Mouse (Mus musculus): Measurements from ENCODE around the gene Olfr15. TPM values are rescaled to one million over a fixed set of nuclear protein-coding genes. Genes with fewer than 3 reads are reported as not detected.

The Olfr15 gene
- total RNA-seq, 2 experiments from 2014 or later: not detected

DNA sequence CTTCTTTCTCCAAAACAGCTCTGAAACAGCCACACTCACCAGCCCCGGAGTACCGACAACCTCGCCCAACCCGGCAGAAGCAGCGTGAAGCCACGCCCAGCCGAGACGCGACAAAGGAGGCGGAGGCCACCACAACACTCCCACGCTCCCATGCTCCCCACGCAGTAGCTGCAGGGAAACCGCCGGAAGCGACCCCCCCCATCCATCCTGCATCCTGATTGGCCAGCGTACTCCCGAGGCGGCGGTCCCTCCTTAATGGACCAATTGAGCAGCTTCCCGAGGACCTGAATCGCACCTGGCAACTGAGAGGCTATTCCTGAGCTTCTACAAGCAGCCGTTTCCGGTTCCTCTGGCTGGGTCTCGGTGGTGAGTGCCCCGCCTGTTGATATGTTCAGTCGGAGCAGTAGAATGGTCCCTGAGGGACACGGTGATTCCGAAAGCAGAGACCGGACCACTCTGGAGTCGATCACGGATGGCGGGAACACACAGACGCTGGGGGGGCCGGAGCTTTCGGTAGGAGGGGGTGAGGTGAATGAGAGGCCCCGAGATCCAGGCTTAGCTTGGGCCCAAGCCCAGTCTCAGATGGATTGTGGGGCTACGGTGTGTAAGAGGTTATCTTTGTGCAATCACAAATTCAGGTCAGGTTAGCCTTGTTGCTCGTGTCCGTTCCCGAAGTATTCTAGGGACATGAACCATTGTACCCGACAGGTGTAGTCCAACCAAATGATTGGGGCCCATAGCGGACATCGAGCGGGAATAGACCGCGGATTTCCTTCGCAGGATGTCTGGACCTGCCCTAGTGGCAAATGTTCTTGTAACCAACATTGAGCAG is 41.8 kb downstream of the Olfr15 start, which contains the start of gene Naa60:
Naa60 (plus strand) TSS at position 160 of the 832 bp plus-strand sequence.
- ATAC-seq (ENCODE audit: poor library complexity, severe bottlenecking): peak; percentile 99

DNA sequence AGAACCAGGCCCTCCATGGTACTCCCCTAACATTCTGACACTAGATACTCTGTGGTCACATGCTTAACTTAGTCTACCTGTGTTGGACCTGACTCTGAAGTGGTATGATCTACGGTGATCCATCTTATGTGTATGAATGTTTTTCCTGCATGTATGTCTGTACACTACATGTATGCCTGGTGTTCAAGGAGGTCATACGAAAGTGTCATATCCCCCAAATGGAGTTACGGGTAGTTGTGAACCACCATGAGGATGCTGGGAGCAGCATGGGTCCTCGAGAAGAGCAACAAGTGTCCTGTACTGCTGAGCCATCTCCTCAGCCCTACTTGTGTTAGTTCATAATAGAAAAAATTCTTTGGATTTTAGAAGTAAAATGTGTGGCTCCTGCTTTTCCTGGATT is 45.7 kb downstream of the Olfr15 start:
- ATAC-seq (ENCODE audit: poor library complexity, severe bottlenecking): no peak

DNA sequence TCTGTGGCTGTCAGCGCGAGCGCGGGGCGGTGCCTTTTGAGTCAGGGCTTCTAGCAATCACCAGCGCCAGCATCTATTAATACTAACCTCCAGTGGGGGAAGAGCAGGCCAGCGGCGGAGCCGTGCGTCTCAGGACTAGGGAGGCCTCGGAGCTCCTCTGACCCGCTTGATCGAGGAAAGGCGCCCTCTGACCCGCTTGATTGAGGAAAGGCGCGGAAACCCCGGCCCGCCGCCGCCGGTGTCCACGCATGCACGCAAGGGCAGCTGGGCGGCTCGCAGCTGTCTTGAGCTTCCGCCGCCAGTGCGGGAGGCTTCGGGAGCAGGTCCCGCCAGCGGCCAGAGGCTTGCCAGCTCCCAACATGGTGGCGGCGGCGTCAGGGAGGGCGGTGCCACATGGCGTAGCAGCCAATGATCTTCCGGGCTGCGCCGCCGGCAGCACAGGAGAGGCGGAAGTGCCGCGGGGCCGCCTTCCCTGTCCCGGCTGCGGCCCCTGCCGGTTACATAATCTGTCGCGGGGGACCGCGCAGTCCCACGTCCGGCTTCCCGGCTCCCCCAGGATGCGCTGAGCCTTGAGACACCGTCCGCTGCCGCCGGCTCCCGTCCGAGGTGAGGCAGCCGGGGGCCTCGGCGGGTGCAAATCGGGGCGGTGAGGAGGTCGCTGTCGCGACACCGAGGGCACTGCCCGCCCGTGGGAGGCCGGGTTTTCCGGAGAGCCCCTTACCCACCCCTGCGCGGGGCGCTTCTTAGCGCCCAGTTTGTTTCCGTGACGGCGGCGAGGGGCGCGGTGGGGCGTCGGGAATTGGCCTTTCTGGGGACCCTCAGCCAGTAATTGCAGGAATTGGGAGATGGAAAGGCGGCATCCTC is 53.8 kb downstream of the Olfr15 start, which contains the start of the genes Zfp597 and Gm20695:
Zfp597 (minus strand) TSS at position 361 of the 864 bp plus-strand sequence.
Gm20695 (plus strand) TSS at position 448 of the 864 bp plus-strand sequence.
- peak; percentile 99 for ATAC-seq (ENCODE audit: poor library complexity, severe bottlenecking)

DNA sequence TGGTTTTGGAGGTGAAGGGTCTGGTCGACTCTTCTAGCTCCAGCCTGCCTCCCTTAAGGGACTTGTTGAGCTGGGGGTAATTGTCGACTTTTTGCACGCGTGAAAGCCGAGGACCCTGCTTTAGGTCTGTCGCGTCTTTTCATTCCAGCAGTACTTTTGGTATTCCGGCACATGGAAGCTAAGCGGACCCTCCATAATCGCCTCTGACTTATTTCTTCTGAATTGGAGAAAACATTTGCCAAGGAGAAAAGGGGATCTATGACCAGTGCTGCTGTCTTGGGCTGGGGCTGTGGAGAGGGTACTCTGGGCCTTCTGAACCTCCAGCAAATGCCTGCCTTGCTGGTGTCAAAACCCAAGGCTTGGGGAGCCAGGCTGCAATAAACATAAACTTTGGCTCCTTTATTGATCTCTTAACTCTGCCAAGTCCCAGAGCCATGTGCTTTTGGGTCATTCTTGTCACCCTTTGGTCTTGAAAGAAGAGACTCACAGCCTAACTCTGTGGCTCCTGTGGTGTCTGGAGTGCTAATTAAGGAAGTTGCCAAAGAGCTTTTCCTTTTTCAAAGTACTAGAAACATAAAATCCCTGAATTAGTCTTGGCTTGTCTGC is 54.5 kb downstream of the Olfr15 start:
- ATAC-seq (ENCODE audit: poor library complexity, severe bottlenecking): peak; percentile 22; the same call in 1 of the 2 replicates

DNA sequence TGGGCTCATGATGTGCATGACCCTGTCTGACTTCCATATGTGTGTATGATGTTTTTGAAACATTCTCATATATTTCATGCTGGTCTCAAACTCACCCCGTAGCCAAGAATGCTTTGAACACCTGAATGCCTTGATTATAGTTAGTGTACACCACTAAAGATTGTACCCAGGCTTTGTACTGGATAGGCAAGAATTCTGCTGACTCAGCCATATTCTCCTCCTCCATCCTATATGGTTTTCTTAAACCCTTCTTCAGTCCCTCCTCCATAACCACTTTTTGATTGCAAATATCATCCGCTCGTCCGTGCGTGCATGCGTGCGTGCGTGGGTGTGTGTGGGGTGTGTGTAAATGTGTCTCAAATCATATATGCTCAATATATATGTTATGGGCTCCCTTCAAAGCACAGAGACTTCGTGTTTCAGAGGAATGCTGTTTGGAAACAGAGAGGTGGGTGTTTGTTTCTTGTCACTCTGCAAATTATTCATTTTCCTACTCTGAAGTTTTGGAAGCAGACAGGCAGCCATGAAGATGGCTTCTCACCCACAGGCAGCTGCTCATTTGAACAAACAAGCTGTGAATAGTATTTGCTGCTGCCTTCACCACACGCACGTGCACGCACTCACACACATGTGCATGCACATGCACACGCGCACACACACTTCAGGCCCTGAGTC is 61.1 kb downstream of the Olfr15 start:
- ATAC-seq (ENCODE audit: poor library complexity, severe bottlenecking): no peak

DNA sequence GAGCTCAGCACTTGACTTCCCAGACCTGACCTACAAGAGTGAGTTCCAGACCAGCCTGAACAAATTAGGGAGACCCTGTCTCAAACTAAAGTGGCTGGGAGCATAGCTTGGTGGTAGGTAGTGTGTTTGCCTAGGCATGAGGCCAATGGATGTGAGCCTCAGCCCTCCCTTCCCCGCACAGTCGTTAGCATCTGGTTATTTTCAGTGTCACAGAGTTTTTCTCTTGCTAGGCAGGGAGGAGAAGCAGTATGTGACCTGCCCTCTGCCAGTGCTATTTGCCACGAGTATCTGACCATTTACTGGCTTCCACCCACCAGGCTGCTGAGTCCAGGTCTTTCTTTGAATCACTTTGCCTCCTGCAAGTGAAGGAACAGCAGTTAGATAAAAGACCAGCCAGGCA is 63.1 kb downstream of the Olfr15 start:
- ATAC-seq (ENCODE audit: poor library complexity, severe bottlenecking): no peak

Other genes with a start within 250 kb of the Olfr15 start
- not detected in 2 replicates for gene Olfr161, start 239.8 kb upstream of the Olfr15 start, total RNA-seq (2015)
- gene Olfr161, start 239.8 kb upstream of the Olfr15 start, total RNA-seq (2017): not detected in 2 replicates
- 27.5 and 28.6 TPM in 2 replicates for gene Mefv, start 112.8 kb upstream of the Olfr15 start, total RNA-seq (2015)
- 79.8 and 84.7 TPM in 2 replicates for gene Mefv, start 112.8 kb upstream of the Olfr15 start, total RNA-seq (2017)
- 29.0 and 29.7 TPM in 2 replicates for gene Zfp263, start 86.8 kb upstream of the Olfr15 start, total RNA-seq (2015)
- gene Zfp263, start 86.8 kb upstream of the Olfr15 start, total RNA-seq (2017): 35.1 and 40.4 TPM in 2 replicates
- gene Zfp174, start 16.4 kb downstream of the Olfr15 start, total RNA-seq (2015): 0.21 and 0.74 TPM in 2 replicates
- gene Zfp174, start 16.4 kb downstream of the Olfr15 start, total RNA-seq (2017): 0.20 and 0.22 TPM in 2 replicates
- gene Naa60, start 41.5 kb downstream of the Olfr15 start, total RNA-seq (2015): 157 and 163 TPM in 2 replicates
- 61.0 and 64.2 TPM in 2 replicates for gene Naa60, start 41.5 kb downstream of the Olfr15 start, total RNA-seq (2017)
- gene Zfp597, start 53.7 kb downstream of the Olfr15 start, total RNA-seq (2015): 9.9 and 11.0 TPM in 2 replicates
- 20.8 and 22.5 TPM in 2 replicates for gene Zfp597, start 53.7 kb downstream of the Olfr15 start, total RNA-seq (2017)
- gene Gm20695, start 53.8 kb downstream of the Olfr15 start, total RNA-seq (2015): not detected in 2 replicates
- gene Gm20695, start 53.8 kb downstream of the Olfr15 start, total RNA-seq (2017): 0.98 and 1.3 TPM in 2 replicates
- gene 1700037C18Rik, start 77.8 kb downstream of the Olfr15 start, total RNA-seq (2015): 1.2 and 5.9 TPM in 2 replicates
- gene 1700037C18Rik, start 77.8 kb downstream of the Olfr15 start, total RNA-seq (2017): 0.85 and 3.2 TPM in 2 replicates
- gene Cluap1, start 77.9 kb downstream of the Olfr15 start, total RNA-seq (2015): 12.4 and 17.8 TPM in 2 replicates
- 15.9 and 18.2 TPM in 2 replicates for gene Cluap1, start 77.9 kb downstream of the Olfr15 start, total RNA-seq (2017)
- 0.98 and 1.0 TPM in 2 replicates for gene Nlrc3, start 145.8 kb downstream of the Olfr15 start, total RNA-seq (2015)
- gene Nlrc3, start 145.8 kb downstream of the Olfr15 start, total RNA-seq (2017): 0.51 and 1.1 TPM in 2 replicates
- 18.7 and 23.5 TPM in 2 replicates for gene Slx4, start 172.9 kb downstream of the Olfr15 start, total RNA-seq (2015)
- gene Slx4, start 172.9 kb downstream of the Olfr15 start, total RNA-seq (2017): 19.2 and 34.6 TPM in 2 replicates
- gene Dnase1, start 206.1 kb downstream of the Olfr15 start, total RNA-seq (2015): not detected in 2 replicates
- 0.18 TPM in 1 of 2 replicates, not detected in the other for gene Dnase1, start 206.1 kb downstream of the Olfr15 start, total RNA-seq (2017)
- gene Trap1, start 246.9 kb downstream of the Olfr15 start, total RNA-seq (2015): 25.5 and 30.1 TPM in 2 replicates
- gene Trap1, start 246.9 kb downstream of the Olfr15 start, total RNA-seq (2017): 50.7 and 53.7 TPM in 2 replicates

All from megakaryocyte, adult 5-6 weeks (primary cell).